Mouse (Mus musculus): Measurements from ENCODE around the gene Foxn3.
"Not testable (repeated sequence)": the region's sequence is repeated elsewhere in the genome, so short reads cannot be mapped to it uniquely, and the experiment has no call there.

The Foxn3 gene

GRCm38 (mm10) chr12:99207014-99207612, 356.3 kb downstream of the Foxn3 start:
- ATAC-seq (ENCODE audit: insufficient number of reproducible peaks, low FRiP score, low TSS enrichment) = no peak

GRCm38 (mm10) chr12:99205734-99206133, 357.6 kb downstream of the Foxn3 start:
- no peak for ATAC-seq (ENCODE audit: insufficient number of reproducible peaks, low FRiP score, low TSS enrichment)

GRCm38 (mm10) chr12:99199124-99199483, 364.3 kb downstream of the Foxn3 start:
- ATAC-seq (ENCODE audit: insufficient number of reproducible peaks, low FRiP score, low TSS enrichment) = no peak

GRCm38 (mm10) chr12:99198428-99199123, 364.8 kb downstream of the Foxn3 start:
- no peak for ATAC-seq (ENCODE audit: insufficient number of reproducible peaks, low FRiP score, low TSS enrichment)

- no peak for ATAC-seq (ENCODE audit: insufficient number of reproducible peaks, low FRiP score, low TSS enrichment)
These were observed 366.4 kb downstream of the Foxn3 start for GRCm38 (mm10) chr12:99197031-99197430.

- ATAC-seq (ENCODE audit: insufficient number of reproducible peaks, low FRiP score, low TSS enrichment) = no peak
These were observed 367.7 kb downstream of the Foxn3 start for GRCm38 (mm10) chr12:99195655-99196054.

- ATAC-seq (ENCODE audit: insufficient number of reproducible peaks, low FRiP score, low TSS enrichment) = not testable (repeated sequence)
These were observed 369.3 kb downstream of the Foxn3 start for GRCm38 (mm10) chr12:99194120-99194519.

- ATAC-seq (ENCODE audit: insufficient number of reproducible peaks, low FRiP score, low TSS enrichment) = no peak
These were observed 375.7 kb downstream of the Foxn3 start for GRCm38 (mm10) chr12:99187671-99188070.

- no peak; the same call in 1 of the 2 replicates for ATAC-seq (ENCODE audit: insufficient number of reproducible peaks, low FRiP score, low TSS enrichment)
These were observed 377.1 kb downstream of the Foxn3 start for GRCm38 (mm10) chr12:99186239-99186638.

- ATAC-seq (ENCODE audit: insufficient number of reproducible peaks, low FRiP score, low TSS enrichment) = no peak
These were observed 380.1 kb downstream of the Foxn3 start for GRCm38 (mm10) chr12:99183261-99183792.

GRCm38 (mm10) chr12:99182338-99182737, 381.0 kb downstream of the Foxn3 start:
- no peak for ATAC-seq (ENCODE audit: insufficient number of reproducible peaks, low FRiP score, low TSS enrichment)

- no peak for ATAC-seq (ENCODE audit: insufficient number of reproducible peaks, low FRiP score, low TSS enrichment)
These were observed 383.1 kb downstream of the Foxn3 start for GRCm38 (mm10) chr12:99180234-99180824.

- ATAC-seq (ENCODE audit: insufficient number of reproducible peaks, low FRiP score, low TSS enrichment) = no peak
These were observed 388.3 kb downstream of the Foxn3 start for GRCm38 (mm10) chr12:99174979-99175621.

GRCm38 (mm10) chr12:99172170-99172569, 391.2 kb downstream of the Foxn3 start:
- no peak for ATAC-seq (ENCODE audit: insufficient number of reproducible peaks, low FRiP score, low TSS enrichment)

GRCm38 (mm10) chr12:99169925-99170324, 393.5 kb downstream of the Foxn3 start:
- no peak for ATAC-seq (ENCODE audit: insufficient number of reproducible peaks, low FRiP score, low TSS enrichment)

- ATAC-seq (ENCODE audit: insufficient number of reproducible peaks, low FRiP score, low TSS enrichment) = no peak
These were observed 397.3 kb downstream of the Foxn3 start for GRCm38 (mm10) chr12:99166091-99166490.

GRCm38 (mm10) chr12:99163342-99163682, 400.1 kb downstream of the Foxn3 start:
- ATAC-seq (ENCODE audit: insufficient number of reproducible peaks, low FRiP score, low TSS enrichment) = no peak

GRCm38 (mm10) chr12:99162639-99163341, 400.6 kb downstream of the Foxn3 start:
- no peak for ATAC-seq (ENCODE audit: insufficient number of reproducible peaks, low FRiP score, low TSS enrichment)

- no peak for ATAC-seq (ENCODE audit: insufficient number of reproducible peaks, low FRiP score, low TSS enrichment)
These were observed 401.2 kb downstream of the Foxn3 start for GRCm38 (mm10) chr12:99162188-99162587.

- no peak for ATAC-seq (ENCODE audit: insufficient number of reproducible peaks, low FRiP score, low TSS enrichment)
These were observed 403.3 kb downstream of the Foxn3 start for GRCm38 (mm10) chr12:99160061-99160460.
